Mouse (Mus musculus) testis, adult 2 months (tissue): ENCODE results near the gene Plk3.

Experiments used
- CTCF ChIP-seq: fragments of 200-500 bp; IDR thresholded peaks from 2 replicates; pipeline ENCODE4 v1.5.1; 2012; ENCODE audit warnings: low read depth, mild to moderate bottlenecking, inconsistent platforms, low read length, moderate library complexity; ENCODE audit not compliant: control insufficient read depth, insufficient read depth, insufficient replicate concordance
- POLR2A ChIP-seq: fragments of 200-500 bp; IDR thresholded peaks from 2 replicates; pipeline ENCODE4 v1.6.1; 2012; ENCODE audit warnings: low read depth, mild to moderate bottlenecking, inconsistent platforms, low read length, moderate library complexity; ENCODE audit not compliant: control insufficient read depth

DNA sequence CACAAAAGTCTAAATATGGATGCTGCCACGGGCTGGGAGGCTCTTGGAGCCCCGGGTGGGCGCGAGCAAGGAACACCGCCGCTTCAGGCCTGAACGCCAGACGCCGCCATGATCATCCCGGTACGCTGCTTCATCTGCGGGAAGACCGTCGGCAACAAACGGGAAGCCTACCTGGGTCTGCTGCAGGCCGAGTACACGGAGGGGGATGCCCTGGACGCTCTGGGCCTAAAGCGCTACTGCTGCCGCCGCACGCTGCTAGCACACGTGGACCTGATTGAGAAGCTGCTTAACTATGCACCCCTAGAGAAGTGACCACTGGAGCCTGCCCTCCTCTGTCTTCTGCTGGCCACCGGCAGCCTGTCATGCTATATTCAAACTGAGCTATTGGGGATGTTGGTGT is 15.1 kb upstream of the Plk3 start:
- TF ChIP-seq CTCF, result no peak
- TF ChIP-seq POLR2A, result no peak
